Mouse (Mus musculus) CH12.LX (cell line): ENCODE measurements around the gene Ywhab. TPM values are rescaled to one million over a fixed set of nuclear protein-coding genes. Genes with fewer than 3 reads are reported as not detected.

Experiments used
- DNase-seq: peaks from one replicate; pipeline ENCODE4 v3.0.0-alpha.2; 2013; ENCODE audit errors: extremely low read depth
- H3K27ac ChIP-seq: 2 replicates; pipeline ENCODE4 v1.5.1; 2012; ENCODE audit warnings: low read depth, mild to moderate bottlenecking, control low read depth, moderate library complexity; ENCODE audit not compliant: insufficient read depth
- H3K27me3 ChIP-seq: replicated peaks from 2 replicates; pipeline ENCODE3; 2012; ENCODE audit warnings: inconsistent platforms
- H3K36me3 ChIP-seq, 2 experiments: replicated peaks in 1 of 2; 2 replicates each; pipeline versions ENCODE3 to v1.6.1; 2012; ENCODE audit warnings: inconsistent platforms in 1 of 2, low read length in 1 of 2, mild to moderate bottlenecking in 1 of 2, mixed read lengths in 1 of 2, moderate library complexity in 1 of 2; ENCODE audit not compliant: control insufficient read depth in 1 of 2, insufficient read depth in 1 of 2
- H3K4me1 ChIP-seq, 2 experiments: 2 replicates each; pipeline ENCODE4 v1.6.1; 2012; ENCODE audit warnings: inconsistent platforms in 1 of 2, moderate library complexity in 1 of 2; ENCODE audit not compliant: insufficient read depth in 2 of 2, control insufficient read depth in 1 of 2
- H3K4me2 ChIP-seq: 2 replicates; pipeline ENCODE4 v1.6.1; 2012; ENCODE audit warnings: low read depth, mild to moderate bottlenecking, control low read depth; ENCODE audit not compliant: poor library complexity, insufficient read depth, severe bottlenecking
- H3K4me3 ChIP-seq, 3 experiments: fragments of 150-350 bp in 1 of 3; sonication (generic) in 1 of 3; replicated peaks in 1 of 3; 2 replicates each; pipeline versions ENCODE3 to v1.5.1; 2011 to 2012; ENCODE audit warnings: low read depth in 2 of 3, low read length in 2 of 3, mild to moderate bottlenecking in 2 of 3, moderate library complexity in 2 of 3, control low read depth in 1 of 3, improper control_type of control experiment in 1 of 3, inconsistent platforms in 1 of 3, mixed read lengths in 1 of 3; ENCODE audit not compliant: poor library complexity in 1 of 3
- H3K79me2 ChIP-seq: replicated peaks from 2 replicates; pipeline ENCODE4 v1.6.1; 2012; ENCODE audit warnings: mild to moderate bottlenecking, moderate library complexity; ENCODE audit not compliant: control insufficient read depth, poor library complexity, insufficient read depth, severe bottlenecking; ENCODE audit errors: extremely low read depth
- H3K9ac ChIP-seq: 2 replicates; pipeline ENCODE4 v1.6.1; 2012; ENCODE audit warnings: low read depth, mild to moderate bottlenecking, control low read depth, moderate library complexity; ENCODE audit not compliant: insufficient read depth
- H3K9me3 ChIP-seq: replicated peaks from 2 replicates; pipeline ENCODE3; 2012; ENCODE audit warnings: low read length, inconsistent platforms, mixed read lengths
- CHD1 ChIP-seq: IDR thresholded peaks from 2 replicates; pipeline ENCODE4 v1.6.1; 2012; ENCODE audit warnings: low read depth, low read length, improper control_type of control experiment, inconsistent platforms
- CHD2 ChIP-seq: IDR thresholded peaks from 2 replicates; pipeline ENCODE4 v1.6.1; 2011; ENCODE audit warnings: low read length, improper control_type of control experiment
- ELF1 ChIP-seq: IDR thresholded peaks from 2 replicates; pipeline ENCODE4 v1.6.1; 2014; ENCODE audit warnings: low read depth, mild to moderate bottlenecking, inconsistent platforms, low read length, improper control_type of control experiment
- EP300 ChIP-seq: IDR thresholded peaks from 2 replicates; pipeline ENCODE4 v1.6.1; 2011; ENCODE audit warnings: low read length, improper control_type of control experiment
- GABPA ChIP-seq: IDR thresholded peaks from 2 replicates; pipeline ENCODE4 v1.6.1; 2012; ENCODE audit warnings: low read depth, low read length, improper control_type of control experiment, inconsistent platforms; ENCODE audit not compliant: insufficient replicate concordance
- IRF4 ChIP-seq: IDR thresholded peaks from 2 replicates; pipeline ENCODE4 v1.6.1; 2014; ENCODE audit warnings: low read depth, mild to moderate bottlenecking, inconsistent platforms, low read length, improper control_type of control experiment
- JUND ChIP-seq: conservative IDR thresholded peaks from 2 replicates; pipeline ENCODE4 v1.6.1; 2011; ENCODE audit warnings: low read depth, low read length, improper control_type of control experiment
- MXI1 ChIP-seq: IDR thresholded peaks from 2 replicates; pipeline ENCODE4 v1.6.1; 2011; ENCODE audit warnings: mild to moderate bottlenecking, low read depth, low read length, improper control_type of control experiment
- NRF1 ChIP-seq: IDR thresholded peaks from 2 replicates; pipeline ENCODE4 v1.6.1; 2014; ENCODE audit warnings: low read depth, mild to moderate bottlenecking, inconsistent platforms, low read length, improper control_type of control experiment, moderate library complexity
- PAX5 ChIP-seq: IDR thresholded peaks from 2 replicates; pipeline ENCODE4 v1.6.1; 2012; ENCODE audit warnings: low read length, inconsistent platforms, mixed read lengths
- POLR2A ChIP-seq: IDR thresholded peaks from 2 replicates; pipeline ENCODE4 v1.6.1; 2011; ENCODE audit warnings: low read depth, mild to moderate bottlenecking, improper control_type of control experiment, low read length
- RCOR1 ChIP-seq: conservative IDR thresholded peaks from 2 replicates; pipeline ENCODE4 v1.6.1; 2012; ENCODE audit warnings: low read depth, mild to moderate bottlenecking, inconsistent platforms, low read length, improper control_type of control experiment
- SMC3 ChIP-seq: IDR thresholded peaks from 2 replicates; pipeline ENCODE4 v1.6.1; 2011; ENCODE audit warnings: low read depth, low read length, improper control_type of control experiment
- TBP ChIP-seq: conservative IDR thresholded peaks from 2 replicates; pipeline ENCODE4 v1.6.1; 2011; ENCODE audit warnings: low read depth, low read length, improper control_type of control experiment
- TCF12 ChIP-seq: IDR thresholded peaks from 2 replicates; pipeline ENCODE4 v1.6.1; 2014; ENCODE audit warnings: low read depth, mild to moderate bottlenecking, inconsistent platforms, low read length, improper control_type of control experiment
- UBTF ChIP-seq: IDR thresholded peaks from 2 replicates; pipeline ENCODE4 v1.6.1; 2012; ENCODE audit warnings: low read depth, mild to moderate bottlenecking, inconsistent platforms, low read length, improper control_type of control experiment, moderate library complexity
- ZKSCAN1 ChIP-seq: IDR thresholded peaks from 2 replicates; pipeline ENCODE4 v1.6.1; 2012; ENCODE audit warnings: low read depth, inconsistent platforms, low read length, improper control_type of control experiment, borderline replicate concordance
- dilution Hi-C: fragments of 300-500 bp; cut with MboI; formaldehyde crosslinking; loops from 2 replicates; pipeline ENCODE4 v1.14.3; 2020; ENCODE audit warnings: low sequenced_read_pairs; ENCODE audit not compliant: extremely low pct_unique_long_range_greater_than_20kb, extremely low pct_ligation_motif_present
- in situ Hi-C: fragments of 300-500 bp; cut with MboI; formaldehyde crosslinking; loops from 3 replicates; pipeline ENCODE4 v1.14.3; 2019; ENCODE audit warnings: low sequenced_read_pairs, low pct_ligation_motif_present, low pct_unique_long_range_greater_than_20kb, mixed read lengths
- polyA plus RNA-seq: library from polyadenylated mRNA; unstranded; fragments of >175 nt; gene quantifications from 2 replicates; pipeline ENCODE4 v1.2.1, GENCODE M21; 2012; ENCODE audit warnings: low read depth; ENCODE audit not compliant: insufficient read length
- total RNA-seq, 2 experiments: library from RNA; depleted of rRNA; stranded (reverse); fragments of 300-350 nt in 1 of 2; fragments of >200 nt in 1 of 2; gene quantifications; 2 replicates each; pipeline ENCODE4 v1.2.3; 2012 to 2014

Gene Ywhab
- total and polyA plus RNA-seq, 3 experiments = 41.6 to 159 (median 59.8) TPM

DNA sequence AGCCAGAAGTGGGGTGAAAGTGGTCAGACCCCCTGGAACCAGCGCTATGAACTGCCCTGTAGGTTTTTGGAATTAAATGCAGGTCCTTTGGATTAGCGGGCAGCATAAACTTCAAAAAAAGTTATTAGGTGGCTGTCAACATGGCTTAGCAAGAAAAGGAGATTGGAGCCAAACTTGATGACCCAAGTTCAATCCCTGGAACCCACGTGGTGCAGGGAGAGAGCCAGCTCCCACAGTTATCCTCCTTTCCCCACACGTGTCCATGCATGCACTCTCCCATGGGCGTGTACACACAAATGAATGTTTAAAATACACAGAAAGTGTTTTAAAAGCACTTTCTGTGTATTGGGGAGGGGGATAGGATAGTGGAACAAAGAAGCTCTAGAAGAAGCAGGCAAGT is 15.7 kb downstream of the Ywhab start:
- Histone ChIP-seq H3K4me2 (no peak overlapping the region), H3K79me2 (peaks cover 53% of the 10 kb centered on the region), H3K36me3 (peaks cover 35 to 77% of the 10 kb centered on the region in 2 experiments), H3K4me1 (peaks cover 10 to 29% of the 10 kb centered on the region in 2 experiments), H3K4me3 (no peak overlapping the region), H3K9ac (no peak overlapping the region), H3K27ac (no peak overlapping the region), H3K27me3 (no peaks in the 10 kb centered on the region), H3K9me3 (peaks cover 3% of the 10 kb centered on the region)
- dilution Hi-C loops = no loop called here
- TF ChIP-seq ELF1 (no peak), PAX5 (no peak), NRF1 (no peak), CHD2 (no peak), TBP (no peak), CHD1 (no peak), MXI1 (no peak), EP300 (no peak), JUND (no peak)
- DNase-seq = no peak
- in situ Hi-C loops = no loop called here

DNA sequence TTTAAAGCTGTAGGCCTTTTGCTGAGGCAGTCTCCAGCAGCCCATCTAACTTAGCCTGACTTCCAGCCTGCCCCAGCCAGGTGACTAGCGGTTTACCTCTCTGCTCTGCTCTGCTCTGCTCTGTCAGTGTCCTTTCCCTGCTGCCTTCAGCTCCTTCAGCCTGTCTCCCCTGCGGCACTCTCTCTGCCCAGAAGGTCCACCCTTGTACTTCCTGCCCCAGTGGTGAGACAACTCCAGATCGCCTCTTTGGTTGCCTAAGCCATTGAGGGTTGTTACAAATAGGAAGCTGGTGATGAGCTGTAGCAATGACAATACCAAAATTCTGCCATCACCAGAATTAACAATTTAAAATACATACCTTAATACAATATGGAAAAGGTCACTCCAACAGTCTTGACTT is 16.2 kb downstream of the Ywhab start:
- in situ Hi-C loops (no loop called here), dilution Hi-C loops (no loop called here)
- peaks cover 49% of the 10 kb centered on the region for H3K79me2 ChIP-seq
- DNase-seq = no peak
- H3K9me3 ChIP-seq = peaks cover 3% of the 10 kb centered on the region
- no peak overlapping the region for H3K9ac ChIP-seq
- H3K27me3 ChIP-seq = no peaks in the 10 kb centered on the region
- peaks cover 10 to 25% of the 10 kb centered on the region in 2 experiments for H3K4me1 ChIP-seq
- no peak overlapping the region for H3K4me3 ChIP-seq
- no peak overlapping the region for H3K4me2 ChIP-seq
- H3K36me3 ChIP-seq = peaks cover 39 to 78% of the 10 kb centered on the region in 2 experiments
- no peak overlapping the region for H3K27ac ChIP-seq
- TF ChIP-seq UBTF (no peak), JUND (no peak), POLR2A (no peak), GABPA (no peak), IRF4 (no peak), TCF12 (no peak), EP300 (no peak), ZKSCAN1 (no peak)

DNA sequence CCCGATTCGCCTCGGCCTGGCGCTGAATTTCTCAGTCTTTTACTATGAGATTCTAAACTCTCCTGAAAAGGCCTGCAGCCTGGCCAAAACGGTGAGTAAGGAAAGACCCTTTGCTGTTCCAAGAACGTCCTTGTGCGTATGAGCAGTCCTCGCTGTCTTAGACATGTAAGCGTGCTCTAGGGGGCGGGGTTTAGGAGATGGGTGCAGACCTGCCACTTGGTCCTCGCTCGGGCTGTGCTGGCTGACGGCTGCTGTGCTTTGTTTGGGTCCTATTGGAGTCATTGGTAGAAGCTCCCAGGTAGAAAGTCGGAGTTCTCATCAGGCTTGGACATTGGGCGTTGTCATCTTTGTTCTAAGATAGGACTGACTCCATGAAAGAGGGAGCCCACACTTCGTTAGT is 20.5 kb downstream of the Ywhab start:
- dilution Hi-C loops (no loop called here), in situ Hi-C loops (no loop called here)
- H3K27ac ChIP-seq = no peak overlapping the region
- peaks cover 9% of the 10 kb centered on the region; the same call in 1 of the 2 replicates for H3K79me2 ChIP-seq
- H3K9ac ChIP-seq = no peak overlapping the region
- no peaks in the 10 kb centered on the region for H3K27me3 ChIP-seq
- H3K9me3 ChIP-seq = no peaks in the 10 kb centered on the region
- H3K4me3 ChIP-seq = no peak overlapping the region
- H3K4me2 ChIP-seq = no peak overlapping the region
- DNase-seq = no peak
- peaks cover 0 to 7% of the 10 kb centered on the region in 2 experiments; a peak in 2 of 4 replicates for H3K4me1 ChIP-seq
- TF ChIP-seq CHD2 = no peak
- TF ChIP-seq TBP = no peak
- TF ChIP-seq RCOR1 = no peak
- no peak for TF ChIP-seq EP300
- TF ChIP-seq TCF12 = no peak
- TF ChIP-seq SMC3 = no peak
- peaks cover 73 to 95% of the 10 kb centered on the region in 2 experiments for H3K36me3 ChIP-seq
